Mouse (Mus musculus) limb, embryonic 15.5 days (tissue): ENCODE results near the gene Cfdp1. TPM values are rescaled to one million over a fixed set of nuclear protein-coding genes. Genes with fewer than 3 reads are reported as not detected.

ENCODE experiments used
- polyA plus RNA-seq: library from polyadenylated mRNA; unstranded; fragments of >200 nt; fragmentation: Nextera tagmentation; extraction: Ambion mirVana; gene quantifications from 2 replicates; pipeline ENCODE4 v1.2.1, GENCODE M21; 2015

Gene Cfdp1
- polyA plus RNA-seq, 1 experiment from 2014 or later, result 232 TPM

Other genes starting within 250 kb of the Cfdp1 start
- 1.0 and 1.1 TPM in 2 replicates for gene Ldhd, start 223.9 kb downstream of the Cfdp1 start, polyA plus RNA-seq
- gene Zfp1, start 210.9 kb downstream of the Cfdp1 start, polyA plus RNA-seq, result 24.4 and 24.5 TPM in 2 replicates
- 0.28 and 1.6 TPM in 2 replicates for gene Ctrb1, start 163.3 kb downstream of the Cfdp1 start, polyA plus RNA-seq
- 35.3 and 35.4 TPM in 2 replicates for gene Bcar1, start 110.5 kb downstream of the Cfdp1 start, polyA plus RNA-seq
- gene Tmem170, start 22.5 kb upstream of the Cfdp1 start, polyA plus RNA-seq, result 6.9 and 8.0 TPM in 2 replicates
- 16.3 and 18.5 TPM in 2 replicates for gene Chst5, start 56.2 kb upstream of the Cfdp1 start, polyA plus RNA-seq
- gene Tmem231, start 79.6 kb upstream of the Cfdp1 start, polyA plus RNA-seq, result 16.3 and 16.4 TPM in 2 replicates
- 165 and 166 TPM in 2 replicates for gene Gabarapl2, start 86.4 kb upstream of the Cfdp1 start, polyA plus RNA-seq
- gene Adat1, start 138.0 kb upstream of the Cfdp1 start, polyA plus RNA-seq, result 8.1 and 9.4 TPM in 2 replicates
- gene Kars, start 157.0 kb upstream of the Cfdp1 start, polyA plus RNA-seq, result 172 and 178 TPM in 2 replicates
- 22.7 and 23.2 TPM in 2 replicates for gene Terf2ip, start 157.1 kb upstream of the Cfdp1 start, polyA plus RNA-seq
- gene Gm6793, start 160.7 kb upstream of the Cfdp1 start, polyA plus RNA-seq, result 0.43 and 0.47 TPM in 2 replicates